8 mouse cellular contexts compared by ENCODE assay signal in genomic region chr15:27508982-27509381, GRCm38 (mm10).
DNase-seq lines count a peak whose midpoint lies in the region.
"Had no signal": no experiment of that assay in that cellular context is flagged by ENCODE, and none has a peak within 500 bp of the region (broad histone marks: within the 10 kb centered on the region; RNA-seq: fewer than 3 reads in every experiment).

No protein-coding gene starts in this region.

- DNase-seq in layer of hippocampus, adult 11-12 months (ENCODE audit: low spot score) = peak; percentile 73
- DNase-seq in layer of hippocampus, adult 9-10 months (ENCODE audit: low spot score) = no peak
- peak; percentile 77 for DNase-seq in cerebellum, adult 9-11 months
- peak; percentile 47 to 81 for DNase-seq in frontal cortex, postnatal 36 days (ENCODE audit: low spot score in 2 of 2)
- DNase-seq in right cerebral cortex, postnatal 14 days = peak; percentile 36
- DNase-seq in urinary bladder, adult 18-20 months (ENCODE audit: low spot score in 2 of 2) = no peak
- no peak for DNase-seq in neural tube, embryonic 10.5 days (ENCODE audit: extremely low spot score, low spot score)
- DNase-seq: lung, postnatal 4 days had no signal

Comparison
In these comparisons a context has a peak if more than half of its experiments do, and no peak if none do; other contexts are left out.
1. DNase-seq: peak in layer of hippocampus, adult 11-12 months (single experiment), cerebellum, adult 9-11 months (single experiment), frontal cortex, postnatal 36 days (2 of 2) and right cerebral cortex, postnatal 14 days (single experiment); none in layer of hippocampus, adult 9-10 months (single experiment), urinary bladder, adult 18-20 months (0 of 2) and neural tube, embryonic 10.5 days (single experiment).